Mouse (Mus musculus) hindbrain, embryonic 11.5 days (tissue): ENCODE measurements around the gene Gm9803. TPM values are rescaled to one million over a fixed set of nuclear protein-coding genes. Genes with fewer than 3 reads are reported as not detected.

Experiments used
- ATAC-seq: fragments of 200-750 bp; cut with Nextera tagmentation; 2 replicates; pipeline ENCODE4 v1.8.0; 2017; ENCODE audit warnings: mild to moderate bottlenecking, moderate TSS enrichment, moderate library complexity; ENCODE audit not compliant: low FRiP score
- DNase-seq: peaks from one replicate; pipeline ENCODE4 v3.0.0-alpha.2; 2015; ENCODE audit warnings: low spot score
- H3K27ac ChIP-seq: fragments of 300-500 bp; sonication (generic); 2 replicates; pipeline ENCODE4 v1.5.1; 2014; ENCODE audit warnings: mild to moderate bottlenecking, low read depth, low read length
- H3K27me3 ChIP-seq: fragments of 300-500 bp; sonication (generic); 2 replicates; pipeline ENCODE4 v1.6.1; 2014; ENCODE audit warnings: mild to moderate bottlenecking, low read length, moderate library complexity, mixed read lengths; ENCODE audit not compliant: control insufficient read depth, insufficient read depth
- H3K36me3 ChIP-seq: fragments of 300-500 bp; sonication (generic); 2 replicates; pipeline ENCODE4 v1.6.1; 2014; ENCODE audit warnings: mild to moderate bottlenecking, low read length, moderate library complexity, mixed read lengths; ENCODE audit not compliant: control insufficient read depth, insufficient read depth
- H3K4me1 ChIP-seq: fragments of 300-500 bp; sonication (generic); replicated peaks from 2 replicates; pipeline ENCODE4 v1.6.1; 2014; ENCODE audit warnings: low read length, mixed read lengths; ENCODE audit not compliant: control insufficient read depth, insufficient read depth
- H3K4me2 ChIP-seq: fragments of 300-500 bp; sonication (generic); replicated peaks from 2 replicates; pipeline ENCODE4 v1.6.1; 2014; ENCODE audit warnings: mild to moderate bottlenecking, low read depth, low read length
- H3K4me3 ChIP-seq: fragments of 300-500 bp; sonication (generic); 2 replicates; pipeline ENCODE4 v1.5.1; 2014; ENCODE audit warnings: low read depth, low read length
- H3K9ac ChIP-seq: fragments of 300-500 bp; sonication (generic); 2 replicates; pipeline ENCODE4 v1.6.1; 2014; ENCODE audit warnings: low read depth, low read length
- H3K9me3 ChIP-seq: fragments of 300-500 bp; sonication (generic); 2 replicates; pipeline ENCODE4 v1.6.1; 2016; ENCODE audit warnings: low read length; ENCODE audit not compliant: control insufficient read depth
- WGBS: fragments of 180-500 bp; shearing (Covaris S2); extraction: QIAGEN DNeasy Blood & Tissue Kit; methylation state at CpG from one replicate; pipeline ENCODE4 v1.1.7; 2014; 5-methylcytosine and 5-hydroxymethylcytosine counted together
- polyA plus RNA-seq: library from polyadenylated mRNA; unstranded; fragments of >200 nt; fragmentation: Nextera tagmentation; extraction: Ambion mirVana; gene quantifications from 2 replicates; pipeline ENCODE4 v1.2.1, GENCODE M21; 2014

Gm9803 gene
- polyA plus RNA-seq, 1 experiment from 2014 or later: 9.6 TPM

- ATAC-seq (no peak), DNase-seq (no peak)
- no peaks in the 10 kb centered on the region; the same call in 1 of the 2 replicates for H3K4me1 ChIP-seq
- 88% methylated on average over 5 of the region's 5 CpGs for WGBS
- no peak overlapping the region for H3K27ac ChIP-seq
- no peaks in the 10 kb centered on the region for H3K9me3 ChIP-seq
- H3K4me2 ChIP-seq: no peak overlapping the region
- H3K27me3 ChIP-seq: no peaks in the 10 kb centered on the region
- H3K9ac ChIP-seq: no peak overlapping the region
- no peaks in the 10 kb centered on the region for H3K36me3 ChIP-seq
- no peak overlapping the region for H3K4me3 ChIP-seq
These were observed 41.9 kb upstream of the Gm9803 start for GRCm38 (mm10) chr10:43482021-43482420.

- Histone ChIP-seq H3K27ac (peak overlapping the region; percentile 12; the same call in 1 of the 2 replicates), H3K9ac (no peak overlapping the region), H3K27me3 (no peaks in the 10 kb centered on the region), H3K4me2 (no peak overlapping the region), H3K36me3 (no peaks in the 10 kb centered on the region), H3K4me1 (no peaks in the 10 kb centered on the region; the same call in 1 of the 2 replicates), H3K4me3 (no peak overlapping the region), H3K9me3 (no peaks in the 10 kb centered on the region)
- no peak for DNase-seq
- 48% methylated on average over 9 of the region's 9 CpGs for WGBS
- no peak for ATAC-seq
These were observed 40.4 kb upstream of the Gm9803 start for GRCm38 (mm10) chr10:43483426-43483995.

- H3K9ac ChIP-seq: no peak overlapping the region
- no peaks in the 10 kb centered on the region for H3K9me3 ChIP-seq
- DNase-seq: no peak
- ATAC-seq: no peak
- H3K27me3 ChIP-seq: no peaks in the 10 kb centered on the region
- 88% methylated on average over 6 of the region's 6 CpGs for WGBS
- no peak overlapping the region for H3K4me2 ChIP-seq
- H3K36me3 ChIP-seq: no peaks in the 10 kb centered on the region
- no peak overlapping the region for H3K4me3 ChIP-seq
- H3K4me1 ChIP-seq: no peaks in the 10 kb centered on the region
- no peak overlapping the region for H3K27ac ChIP-seq
These were observed 38.1 kb upstream of the Gm9803 start for GRCm38 (mm10) chr10:43485751-43486268.

GRCm38 (mm10) chr10:43487441-43488010 is 36.4 kb upstream of the Gm9803 start:
- ATAC-seq (no peak), DNase-seq (no peak)
- Histone ChIP-seq H3K4me2 (no peak overlapping the region), H3K36me3 (no peaks in the 10 kb centered on the region), H3K9ac (no peak overlapping the region), H3K4me1 (no peaks in the 10 kb centered on the region), H3K9me3 (no peaks in the 10 kb centered on the region), H3K4me3 (no peak overlapping the region), H3K27ac (no peak overlapping the region), H3K27me3 (no peaks in the 10 kb centered on the region)
- WGBS: 90% methylated on average over 3 of the region's 3 CpGs

- H3K9ac ChIP-seq: no peak overlapping the region
- no peak overlapping the region for H3K4me2 ChIP-seq
- H3K4me3 ChIP-seq: no peak overlapping the region
- no peaks in the 10 kb centered on the region for H3K27me3 ChIP-seq
- no peaks in the 10 kb centered on the region for H3K4me1 ChIP-seq
- no peak for ATAC-seq
- DNase-seq: no peak
- no peaks in the 10 kb centered on the region for H3K9me3 ChIP-seq
- no peaks in the 10 kb centered on the region for H3K36me3 ChIP-seq
- 78% methylated on average over 4 of the region's 4 CpGs for WGBS
- H3K27ac ChIP-seq: no peak overlapping the region
These were observed 35.6 kb upstream of the Gm9803 start for GRCm38 (mm10) chr10:43488258-43488657.

GRCm38 (mm10) chr10:43489139-43489538 is 34.7 kb upstream of the Gm9803 start:
- WGBS: 90% methylated on average over 7 of the region's 7 CpGs
- H3K4me3 ChIP-seq: no peak overlapping the region
- H3K4me1 ChIP-seq: no peaks in the 10 kb centered on the region
- no peak overlapping the region for H3K27ac ChIP-seq
- no peaks in the 10 kb centered on the region for H3K27me3 ChIP-seq
- no peak for DNase-seq
- no peaks in the 10 kb centered on the region for H3K9me3 ChIP-seq
- no peak overlapping the region for H3K4me2 ChIP-seq
- no peak overlapping the region for H3K9ac ChIP-seq
- no peaks in the 10 kb centered on the region for H3K36me3 ChIP-seq
- no peak for ATAC-seq

- DNase-seq: no peak
- H3K9ac ChIP-seq: no peak overlapping the region
- H3K9me3 ChIP-seq: no peaks in the 10 kb centered on the region
- no peaks in the 10 kb centered on the region for H3K36me3 ChIP-seq
- H3K4me1 ChIP-seq: no peaks in the 10 kb centered on the region
- H3K4me3 ChIP-seq: no peak overlapping the region
- H3K4me2 ChIP-seq: no peak overlapping the region
- H3K27me3 ChIP-seq: no peaks in the 10 kb centered on the region
- 54% methylated on average over 6 of the region's 6 CpGs for WGBS
- H3K27ac ChIP-seq: no peak overlapping the region
- no peak for ATAC-seq
These were observed 34.3 kb upstream of the Gm9803 start for GRCm38 (mm10) chr10:43489550-43489949.

GRCm38 (mm10) chr10:43490034-43490433 is 33.9 kb upstream of the Gm9803 start:
- DNase-seq: no peak
- Histone ChIP-seq H3K27me3 (no peaks in the 10 kb centered on the region), H3K27ac (no peak overlapping the region), H3K4me3 (no peak overlapping the region), H3K36me3 (no peaks in the 10 kb centered on the region), H3K4me1 (no peaks in the 10 kb centered on the region), H3K4me2 (no peak overlapping the region), H3K9me3 (no peaks in the 10 kb centered on the region), H3K9ac (no peak overlapping the region)
- ATAC-seq: no peak
- 77% methylated on average over 8 of the region's 8 CpGs for WGBS

GRCm38 (mm10) chr10:43490846-43491245 is 33.0 kb upstream of the Gm9803 start:
- Histone ChIP-seq H3K4me2 (no peak overlapping the region), H3K36me3 (no peaks in the 10 kb centered on the region; the same call in 1 of the 2 replicates), H3K27me3 (no peaks in the 10 kb centered on the region), H3K4me3 (no peak overlapping the region), H3K4me1 (no peaks in the 10 kb centered on the region), H3K9me3 (no peaks in the 10 kb centered on the region), H3K9ac (no peak overlapping the region), H3K27ac (no peak overlapping the region)
- no peak for DNase-seq
- no peak for ATAC-seq
- WGBS: 89% methylated on average over 5 of the region's 5 CpGs
